Mouse (Mus musculus) neural tube, embryonic 11.5 days (tissue): ENCODE measurements around the gene Rab3c. TPM values are rescaled to one million over a fixed set of nuclear protein-coding genes. Genes with fewer than 3 reads are reported as not detected.

Experiments used
- ATAC-seq: fragments of 200-750 bp; cut with Nextera tagmentation; 2 replicates; pipeline ENCODE4 v1.8.0; 2017; ENCODE audit warnings: moderate number of reproducible peaks, mild to moderate bottlenecking, moderate TSS enrichment, moderate library complexity; ENCODE audit not compliant: insufficient read depth, low FRiP score, low TSS enrichment
- DNase-seq: peaks from one replicate; pipeline ENCODE4 v3.0.0-alpha.2; 2015; ENCODE audit warnings: low spot score
- H3K27ac ChIP-seq: fragments of 300-500 bp; sonication (generic); 2 replicates; pipeline ENCODE4 v1.5.1; 2014; ENCODE audit warnings: low read depth, mild to moderate bottlenecking, low read length
- H3K27me3 ChIP-seq: fragments of 300-500 bp; sonication (generic); 2 replicates; pipeline ENCODE4 v1.6.1; 2014; ENCODE audit warnings: mild to moderate bottlenecking, low read length, mixed read lengths; ENCODE audit not compliant: control insufficient read depth, insufficient read depth
- H3K36me3 ChIP-seq: fragments of 300-500 bp; sonication (generic); 2 replicates; pipeline ENCODE4 v1.6.1; 2014; ENCODE audit warnings: mild to moderate bottlenecking, low read length, moderate library complexity, mixed read lengths; ENCODE audit not compliant: control insufficient read depth, insufficient read depth
- H3K4me1 ChIP-seq: fragments of 300-500 bp; sonication (generic); 2 replicates; pipeline ENCODE4 v1.6.1; 2014; ENCODE audit warnings: low read length, mixed read lengths; ENCODE audit not compliant: control insufficient read depth, insufficient read depth
- H3K4me2 ChIP-seq: fragments of 300-500 bp; sonication (generic); 2 replicates; pipeline ENCODE4 v1.6.1; 2014; ENCODE audit warnings: low read depth, mild to moderate bottlenecking, moderate library complexity
- H3K4me3 ChIP-seq: fragments of 300-500 bp; sonication (generic); 2 replicates; pipeline ENCODE4 v1.5.1; 2014; ENCODE audit warnings: low read depth, low read length
- H3K9ac ChIP-seq: fragments of 300-500 bp; sonication (generic); 2 replicates; pipeline ENCODE4 v1.6.1; 2014; ENCODE audit warnings: mild to moderate bottlenecking, low read length
- H3K9me3 ChIP-seq: fragments of 300-500 bp; sonication (generic); 2 replicates; pipeline ENCODE4 v1.6.1; 2016; ENCODE audit warnings: low read length; ENCODE audit not compliant: control insufficient read depth
- WGBS: fragments of 180-500 bp; shearing (Covaris S2); extraction: QIAGEN DNeasy Blood & Tissue Kit; methylation state at CpG from one replicate; pipeline ENCODE4 v1.1.7; 2014; 5-methylcytosine and 5-hydroxymethylcytosine counted together
- polyA plus RNA-seq: library from polyadenylated mRNA; unstranded; fragments of >200 nt; fragmentation: Nextera tagmentation; extraction: Ambion mirVana; gene quantifications from 2 replicates; pipeline ENCODE4 v1.2.1, GENCODE M21; 2014

The Rab3c gene
- polyA plus RNA-seq, 1 experiment from 2014 or later, result 47.5 TPM

DNA sequence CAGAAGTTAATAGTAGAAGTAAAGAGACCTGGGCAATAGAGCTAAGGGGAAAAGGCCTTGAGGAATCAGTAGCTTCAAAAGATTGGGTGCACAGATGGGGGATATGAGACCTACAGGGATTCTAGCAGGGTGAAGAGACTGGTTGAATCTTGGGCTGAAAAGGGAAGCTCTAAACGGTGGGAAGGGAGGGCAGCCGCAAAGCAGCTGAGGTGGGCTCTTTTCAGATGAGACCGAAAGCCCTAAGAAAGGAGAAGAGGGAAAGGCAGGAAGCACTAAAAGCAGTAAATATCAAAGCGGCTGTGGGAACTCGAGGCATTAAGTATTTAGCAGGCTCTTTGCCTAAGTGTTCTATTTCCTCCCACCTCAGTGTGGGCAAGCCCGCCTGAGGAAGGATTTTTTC, 248.9 kb downstream of the Rab3c start:
- H3K9ac ChIP-seq, result no peak overlapping the region
- no peaks in the 10 kb centered on the region for H3K4me1 ChIP-seq
- H3K36me3 ChIP-seq, result no peaks in the 10 kb centered on the region
- H3K27ac ChIP-seq, result no peak overlapping the region
- H3K27me3 ChIP-seq, result no peaks in the 10 kb centered on the region
- 7% methylated on average over 6 of the region's 6 CpGs for WGBS
- H3K9me3 ChIP-seq, result no peaks in the 10 kb centered on the region
- H3K4me3 ChIP-seq, result no peak overlapping the region
- ATAC-seq, result no peak
- H3K4me2 ChIP-seq, result no peak overlapping the region
- DNase-seq, result no peak

DNA sequence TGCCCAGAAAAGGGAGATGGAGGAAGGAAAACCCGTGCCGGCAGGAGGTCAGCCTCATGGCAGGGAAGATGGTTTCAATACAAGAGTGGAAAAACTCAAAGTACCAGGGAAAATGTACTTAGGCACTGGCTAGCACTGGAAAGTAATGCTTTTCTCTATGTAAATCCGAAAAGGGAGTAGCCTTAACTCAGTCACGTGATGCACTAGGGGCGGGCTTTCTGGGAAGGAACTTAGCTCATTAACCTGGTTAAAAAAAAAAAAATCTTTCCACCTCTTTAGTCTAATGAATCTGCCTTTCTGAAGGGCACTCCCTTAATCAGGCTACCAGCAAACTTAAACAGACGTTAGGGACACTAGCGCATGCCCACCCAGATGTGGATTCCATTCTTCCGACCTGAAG, 249.7 kb downstream of the Rab3c start:
- no peak for DNase-seq
- Histone ChIP-seq H3K4me3 (no peak overlapping the region), H3K27ac (no peak overlapping the region), H3K36me3 (no peaks in the 10 kb centered on the region), H3K9me3 (no peaks in the 10 kb centered on the region), H3K27me3 (no peaks in the 10 kb centered on the region), H3K4me2 (no peak overlapping the region), H3K9ac (no peak overlapping the region), H3K4me1 (no peaks in the 10 kb centered on the region)
- no peak for ATAC-seq
- WGBS, result 81% methylated on average over 8 of the region's 8 CpGs

DNA sequence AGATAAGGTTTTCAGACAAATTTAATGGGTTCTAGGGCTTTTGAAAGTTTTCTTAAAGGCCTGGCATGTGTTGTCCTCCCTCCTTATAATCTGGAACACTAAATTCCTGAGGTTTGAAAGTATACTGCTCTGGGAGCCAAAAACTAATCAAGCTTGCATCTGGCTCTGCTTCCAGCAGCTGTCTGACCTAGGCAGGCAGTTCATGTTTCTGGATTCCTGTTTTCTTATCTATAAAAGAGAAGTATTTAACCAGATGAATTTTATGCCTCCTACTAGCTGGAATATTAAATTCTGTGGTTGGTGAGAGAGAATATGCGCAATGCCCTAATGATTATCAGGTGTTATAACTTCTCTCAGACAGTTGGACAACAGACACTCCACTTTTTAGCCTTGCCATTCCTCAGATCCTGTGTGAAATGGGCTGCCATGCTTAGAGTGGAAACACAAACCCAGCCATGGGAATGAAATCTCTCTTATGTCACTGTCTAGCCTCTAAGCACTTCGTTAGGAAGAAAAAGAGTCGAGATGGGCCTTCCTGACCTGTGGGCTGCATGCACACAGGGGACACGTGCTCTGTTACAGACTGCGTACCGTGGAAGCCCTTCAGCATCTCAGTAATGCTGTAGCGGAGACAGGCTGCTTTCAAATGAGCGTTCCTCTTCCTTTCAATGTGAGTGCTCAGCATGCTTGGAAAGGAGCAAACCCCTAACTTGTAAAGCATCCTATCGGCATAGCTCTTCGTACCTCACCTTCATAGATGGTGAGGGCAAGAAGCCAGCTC, 256.2 kb downstream of the Rab3c start:
- H3K27me3 ChIP-seq, result no peaks in the 10 kb centered on the region
- H3K4me2 ChIP-seq, result no peak overlapping the region
- H3K36me3 ChIP-seq, result no peaks in the 10 kb centered on the region
- ATAC-seq (no peak), DNase-seq (no peak)
- no peaks in the 10 kb centered on the region for H3K4me1 ChIP-seq
- no peak overlapping the region for H3K9ac ChIP-seq
- H3K27ac ChIP-seq, result no peak overlapping the region
- 84% methylated on average over 10 of the region's 10 CpGs for WGBS
- H3K4me3 ChIP-seq, result no peak overlapping the region
- H3K9me3 ChIP-seq, result no peaks in the 10 kb centered on the region

DNA sequence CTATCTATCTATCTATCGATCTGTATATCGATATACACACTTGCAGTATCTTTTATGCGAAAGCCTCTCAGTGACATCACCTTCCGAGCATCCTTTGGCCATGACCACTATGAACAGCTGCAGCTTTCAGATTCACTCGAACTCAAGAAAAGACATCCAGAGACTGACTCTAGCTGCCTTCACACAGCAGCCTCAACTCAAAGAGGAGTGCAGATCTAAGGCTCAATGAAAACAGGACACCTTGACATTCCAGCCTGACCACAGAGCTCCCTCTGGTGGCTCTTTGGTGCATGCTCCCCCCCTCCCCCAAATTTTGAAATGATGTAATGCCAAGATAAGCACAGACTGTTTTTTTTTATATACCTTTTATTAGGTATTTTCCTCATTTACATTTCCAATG, 257.8 kb downstream of the Rab3c start:
- no peak overlapping the region for H3K4me2 ChIP-seq
- H3K4me3 ChIP-seq, result no peak overlapping the region
- H3K27me3 ChIP-seq, result no peaks in the 10 kb centered on the region
- DNase-seq, result peak; percentile 42
- 0 out of 2 replicates have a peak, but pooled peaks cover 2% of the 10 kb centered on the region for H3K4me1 ChIP-seq
- no peaks in the 10 kb centered on the region for H3K9me3 ChIP-seq
- WGBS, result 84% methylated on average over 5 of the region's 5 CpGs
- no peak overlapping the region for H3K9ac ChIP-seq
- ATAC-seq, result no peak
- H3K27ac ChIP-seq, result no peak overlapping the region
- no peaks in the 10 kb centered on the region for H3K36me3 ChIP-seq

GRCm38 (mm10) chr13:110019774-110020173, 261.0 kb downstream of the Rab3c start:
- Histone ChIP-seq H3K4me3 (no peak overlapping the region), H3K9ac (no peak overlapping the region)
- DNase-seq, result no peak

GRCm38 (mm10) chr13:110018941-110019743, 261.7 kb downstream of the Rab3c start:
- WGBS, result 1% methylated on average over 20 of the region's 20 CpGs
- Histone ChIP-seq H3K9ac (peak overlapping the region; percentile 57), H3K4me3 (peak overlapping the region; percentile 34), H3K27ac (peak overlapping the region; percentile 54), H3K4me2 (peak overlapping the region; percentile 85), H3K27me3 (no peaks in the 10 kb centered on the region), H3K9me3 (no peaks in the 10 kb centered on the region), H3K36me3 (no peaks in the 10 kb centered on the region), H3K4me1 (0 out of 2 replicates have a peak, but pooled peaks cover 2% of the 10 kb centered on the region)
- peak; percentile 54 for DNase-seq
- peak; percentile 77 for ATAC-seq

More at GRCm38 (mm10) chr13:110019774-110020173, 261.0 kb downstream of the Rab3c start:
- 31% methylated on average over 9 of the region's 9 CpGs for WGBS
- Histone ChIP-seq H3K27me3 (no peaks in the 10 kb centered on the region), H3K9me3 (no peaks in the 10 kb centered on the region), H3K27ac (no peak overlapping the region), H3K36me3 (no peaks in the 10 kb centered on the region), H3K4me2 (peak overlapping the region; percentile 85), H3K4me1 (0 out of 2 replicates have a peak, but pooled peaks cover 2% of the 10 kb centered on the region)
- ATAC-seq, result peak; percentile 51

DNA sequence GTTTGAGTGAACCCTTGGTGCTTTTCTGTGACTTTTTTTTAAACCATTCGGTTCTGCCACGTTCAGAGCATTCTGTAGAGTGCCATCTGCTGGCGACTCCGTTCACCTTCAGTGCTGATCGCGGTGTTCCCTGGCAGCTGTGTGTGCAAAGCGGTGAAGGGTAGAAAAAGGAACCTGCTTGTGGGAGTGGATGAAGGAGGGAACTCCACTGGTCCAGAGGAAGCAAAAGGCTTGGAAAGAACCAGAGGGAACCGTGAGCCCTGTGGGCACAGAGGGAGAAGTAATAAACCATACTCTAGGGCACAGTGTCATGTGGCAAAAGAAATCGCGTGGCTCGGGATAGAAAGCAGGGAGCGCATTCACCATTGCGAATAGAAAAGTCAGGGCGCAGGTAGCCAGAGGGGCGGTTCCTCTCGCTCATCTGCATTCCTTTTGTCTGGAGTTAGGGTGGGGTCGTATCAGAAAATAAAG, 262.3 kb downstream of the Rab3c start:
- Histone ChIP-seq H3K36me3 (no peaks in the 10 kb centered on the region), H3K27me3 (no peaks in the 10 kb centered on the region), H3K4me1 (0 out of 2 replicates have a peak, but pooled peaks cover 2% of the 10 kb centered on the region), H3K9me3 (no peaks in the 10 kb centered on the region), H3K4me3 (peak overlapping the region; percentile 34), H3K4me2 (peak overlapping the region; percentile 85), H3K27ac (peak overlapping the region; percentile 54; the same call in 1 of the 2 replicates), H3K9ac (peak overlapping the region; percentile 57)
- peak; percentile 36; the same call in 1 of the 2 replicates for ATAC-seq
- DNase-seq, result peak; percentile 90
- WGBS, result under 1% methylated on average over 17 of the region's 17 CpGs

GRCm38 (mm10) chr13:110012029-110012428, 268.8 kb downstream of the Rab3c start:
- Histone ChIP-seq H3K9me3 (no peaks in the 10 kb centered on the region), H3K9ac (no peak overlapping the region), H3K27ac (no peak overlapping the region), H3K27me3 (no peaks in the 10 kb centered on the region), H3K36me3 (no peaks in the 10 kb centered on the region), H3K4me3 (no peak overlapping the region), H3K4me2 (no peak overlapping the region), H3K4me1 (no peaks in the 10 kb centered on the region; the same call in 1 of the 2 replicates)
- WGBS, result 87% methylated on average over 4 of the region's 4 CpGs
- no peak for DNase-seq
- no peak for ATAC-seq
